Mouse (Mus musculus) left cerebral cortex, adult 11 months (tissue): ENCODE measurements around the gene Abhd5.

Source experiments
- DNase-seq: peaks from one replicate; pipeline ENCODE4 v3.0.0; 2022; ENCODE audit warnings: low spot score

Gene Abhd5

GRCm38 (mm10) chr9:122415056-122415775 is 63.8 kb downstream of the Abhd5 start:
- DNase-seq, result no peak

DNA sequence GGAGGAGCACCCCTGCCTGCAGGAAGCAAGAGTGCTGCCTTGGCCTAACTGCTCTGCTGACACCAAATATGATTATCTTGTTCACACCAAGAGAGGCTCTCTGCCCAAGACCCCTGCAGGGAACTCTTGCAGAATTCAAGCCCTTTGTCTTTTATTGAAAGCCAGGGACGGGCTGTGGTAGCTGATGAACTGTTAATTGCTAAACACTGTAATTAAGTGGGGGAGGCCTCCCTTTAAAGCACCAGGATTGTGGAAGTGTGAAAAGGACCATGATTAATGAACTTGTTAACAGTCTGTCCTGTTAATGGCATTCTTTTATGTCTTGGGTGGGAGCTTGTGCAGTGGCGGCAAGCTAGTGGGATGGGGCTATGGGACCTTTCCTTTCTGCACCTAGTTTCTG is 65.2 kb downstream of the Abhd5 start:
- DNase-seq, result no peak

- no peak for DNase-seq
These were observed 68.9 kb downstream of the Abhd5 start for GRCm38 (mm10) chr9:122420195-122420756.

DNA sequence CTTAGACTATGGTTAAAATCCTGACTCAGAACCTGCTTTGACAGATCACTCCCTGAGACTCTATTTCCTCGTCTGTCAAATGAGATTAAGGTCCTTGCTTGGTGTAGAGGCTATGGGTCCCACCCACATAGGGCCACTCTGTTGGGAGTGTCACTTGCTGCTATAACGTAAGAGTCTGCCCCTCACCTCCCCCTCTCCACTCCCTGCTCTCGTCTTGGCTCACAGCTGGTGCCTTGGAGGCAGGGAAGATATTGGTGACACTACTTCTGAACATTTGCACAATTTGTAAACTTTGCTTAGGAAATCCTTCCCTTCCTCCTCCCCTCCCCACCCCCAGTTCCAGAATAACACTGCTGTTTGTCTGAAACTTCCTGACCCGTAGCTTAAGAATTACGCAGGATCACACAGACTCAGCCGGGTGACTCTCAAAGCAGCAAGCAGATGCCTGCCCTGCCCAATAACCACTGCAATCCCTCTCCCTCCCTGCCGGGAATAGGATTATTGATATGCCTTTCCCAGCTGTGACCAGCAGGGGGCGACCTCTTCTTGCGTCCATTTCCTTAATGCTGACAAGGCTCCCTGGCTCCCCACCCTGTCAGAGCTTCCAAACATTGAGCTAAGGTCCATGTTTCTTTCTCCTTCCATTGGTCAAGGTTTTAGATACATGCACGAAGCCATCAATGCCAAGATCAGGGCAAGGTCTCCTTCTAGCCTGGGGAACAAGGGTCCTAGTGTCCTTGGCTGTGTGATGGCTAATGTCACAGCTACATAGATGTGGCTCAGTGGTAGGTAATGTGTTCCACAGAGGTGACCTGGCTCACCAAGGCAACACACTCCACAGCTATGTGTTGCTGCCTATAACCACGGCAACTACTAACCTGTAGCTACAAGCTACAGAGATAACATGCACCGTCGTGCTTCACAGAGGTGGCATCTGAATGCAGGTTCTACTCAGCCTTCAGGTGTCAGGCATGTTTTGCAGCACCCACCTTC is 69.7 kb downstream of the Abhd5 start:
- peak; percentile 74 for DNase-seq

- DNase-seq, result no peak
These were observed 70.5 kb downstream of the Abhd5 start for GRCm38 (mm10) chr9:122421911-122422310.

GRCm38 (mm10) chr9:122422706-122423105 is 71.3 kb downstream of the Abhd5 start:
- DNase-seq, result no peak

DNA sequence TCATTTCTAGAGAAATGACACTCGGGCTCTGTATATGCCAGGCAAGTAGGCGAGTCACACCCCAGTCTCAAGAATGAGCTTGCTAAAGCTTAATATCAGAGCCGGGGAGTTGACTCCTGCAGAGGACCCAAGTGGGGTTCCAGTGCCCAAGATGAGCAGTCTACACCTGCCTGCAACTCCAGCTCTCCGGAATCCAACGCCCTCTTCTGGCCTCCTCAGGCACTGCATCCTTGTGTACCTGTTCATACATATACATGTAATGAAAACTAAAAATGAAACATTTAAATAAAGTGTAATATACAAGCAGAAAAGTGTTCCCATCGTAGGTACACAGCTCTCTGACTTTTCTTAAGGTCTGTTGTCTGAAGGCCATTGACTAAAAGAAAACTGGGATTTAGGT is 71.7 kb downstream of the Abhd5 start:
- no peak for DNase-seq

DNA sequence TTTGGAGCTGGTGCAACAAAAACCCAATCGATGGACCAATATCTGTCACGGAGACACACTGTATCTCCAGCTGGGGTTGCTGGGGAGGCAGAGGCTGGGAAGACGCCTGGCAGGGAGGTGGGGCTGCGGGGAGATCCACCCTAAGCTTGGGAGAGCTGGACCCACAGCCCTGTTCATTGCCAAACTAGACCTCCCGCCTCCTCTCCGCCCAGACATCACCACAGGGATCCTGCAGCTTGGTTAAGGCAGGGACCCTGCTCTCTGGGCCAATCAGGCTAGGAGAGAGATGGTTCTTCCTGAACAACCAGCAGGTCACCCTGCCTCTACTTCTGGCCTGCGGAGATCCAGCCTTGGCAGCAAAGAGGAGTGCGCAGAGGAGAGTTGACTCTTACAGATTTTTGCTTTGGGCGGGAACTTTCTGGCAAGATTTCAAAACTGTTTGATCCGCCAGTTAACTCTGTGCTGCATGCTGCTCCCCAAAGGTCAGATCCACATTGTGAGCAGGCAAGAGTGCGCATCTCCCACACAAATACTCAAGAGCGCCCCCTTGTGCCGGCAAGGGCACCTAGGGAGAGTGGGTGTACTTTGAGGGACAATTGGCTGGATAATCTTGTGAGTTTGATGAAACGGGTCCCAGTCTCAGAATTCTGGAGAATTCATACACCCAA is 73.7 kb downstream of the Abhd5 start:
- DNase-seq, result no peak

GRCm38 (mm10) chr9:122429058-122429649 is 77.7 kb downstream of the Abhd5 start:
- no peak for DNase-seq

GRCm38 (mm10) chr9:122429685-122430084 is 78.3 kb downstream of the Abhd5 start:
- no peak for DNase-seq
